Mouse (Mus musculus) central nervous system, embryonic 14 days (tissue): ENCODE data around the gene Unc93b1. TPM values are rescaled to one million over a fixed set of nuclear protein-coding genes. Genes with fewer than 3 reads are reported as not detected.

ENCODE experiments used
- polyA plus RNA-seq: library from polyadenylated mRNA; depleted of rRNA; stranded (reverse); fragments of >200 nt; gene quantifications from 2 replicates; pipeline ENCODE4 v1.2.3, GENCODE M21; 2012; rRNA removed

Unc93b1 gene
- 14.5 and 15.1 TPM in 2 replicates for polyA plus RNA-seq

DNA sequence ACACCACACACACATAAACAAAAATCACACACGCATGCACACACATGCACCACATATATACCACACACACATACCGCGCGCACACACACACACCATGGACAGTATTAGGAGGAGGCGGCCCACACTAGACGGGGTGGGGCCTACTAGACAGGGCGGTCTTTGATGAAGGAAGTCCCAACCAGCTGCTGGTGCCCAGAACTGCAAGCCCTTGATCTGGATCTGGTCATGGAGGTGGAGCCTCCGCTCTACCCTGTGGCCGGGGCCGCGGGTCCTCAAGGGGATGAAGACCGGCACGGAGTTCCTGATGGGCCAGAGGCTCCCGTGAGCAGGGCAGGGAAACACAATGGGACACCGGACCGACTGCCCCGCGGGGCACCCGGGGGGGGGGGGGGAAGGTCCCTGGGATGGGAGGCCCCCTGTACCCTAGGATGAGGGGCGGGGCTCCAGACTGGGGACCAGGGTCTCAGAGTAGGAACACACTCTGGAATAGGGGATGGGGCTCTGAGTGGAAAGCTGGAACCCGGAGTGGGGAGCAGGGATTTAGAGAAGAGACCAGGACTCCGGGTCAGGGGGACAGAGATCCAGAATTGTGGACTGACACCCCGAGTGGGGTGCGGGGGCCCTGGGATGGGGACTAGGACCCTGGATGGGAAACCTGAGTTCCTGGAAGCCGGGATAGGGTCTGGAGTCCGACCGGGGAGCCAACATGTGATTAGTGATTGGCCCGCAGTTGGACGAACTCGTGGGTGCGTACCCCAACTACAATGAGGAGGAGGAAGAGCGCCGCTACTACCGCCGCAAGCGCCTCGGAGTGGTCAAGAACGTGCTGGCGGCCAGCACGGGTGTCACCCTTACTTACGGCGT is at the start of gene Unc93b1:
Unc93b1 (plus strand) TSS at position 155 of the 864 bp plus-strand sequence.

DNA sequence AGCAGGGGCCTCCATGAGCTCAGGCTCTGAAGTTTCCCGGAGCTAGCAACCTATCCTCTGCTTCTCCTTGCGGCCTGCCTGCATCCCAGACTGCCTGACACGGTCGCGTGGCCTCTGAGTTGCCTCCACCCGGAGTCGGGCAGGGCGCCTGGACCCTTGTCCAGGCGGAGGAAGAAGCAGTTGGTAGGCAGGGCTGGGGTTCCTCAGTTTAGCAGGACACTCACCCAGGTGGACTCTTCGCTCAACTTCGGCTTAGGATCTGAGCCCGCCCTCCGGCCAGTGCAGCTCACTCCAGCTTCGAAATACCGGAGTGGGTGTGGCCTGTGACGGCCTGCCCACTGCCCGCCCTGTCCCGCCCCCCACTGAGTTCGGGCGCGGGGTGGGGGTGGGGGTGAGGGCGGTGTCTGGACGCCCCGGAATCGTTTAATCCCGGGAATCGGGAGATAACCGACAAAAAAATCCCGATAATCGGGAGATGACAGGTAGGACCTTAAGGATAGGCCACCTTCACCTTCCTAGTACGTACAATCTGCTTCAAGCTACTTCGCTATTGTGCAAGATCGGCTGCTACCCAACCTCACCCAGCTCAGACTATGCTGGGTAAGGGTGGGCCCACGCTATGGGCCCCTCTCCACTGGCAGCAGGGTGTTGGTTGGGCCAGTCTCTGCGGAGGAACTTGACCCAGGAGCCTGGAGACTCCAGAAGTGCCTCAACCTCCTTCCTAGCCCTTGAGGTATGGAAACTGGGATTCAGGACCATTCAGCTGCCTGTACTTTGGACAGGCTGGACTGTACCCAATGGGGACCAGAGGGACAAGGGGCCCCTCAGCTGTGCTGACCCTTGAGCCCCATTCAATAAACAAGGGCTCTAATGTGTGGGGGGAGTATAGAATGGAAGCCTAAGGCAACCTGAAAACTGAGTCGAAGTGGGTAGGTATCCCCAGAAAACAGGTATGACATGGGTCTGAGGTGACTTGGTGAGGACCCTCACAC is 27.9 kb upstream of the Unc93b1 start, which contains the start of gene Tcirg1:
Tcirg1 (minus strand) TSS at position 339 of the 992 bp plus-strand sequence.

DNA sequence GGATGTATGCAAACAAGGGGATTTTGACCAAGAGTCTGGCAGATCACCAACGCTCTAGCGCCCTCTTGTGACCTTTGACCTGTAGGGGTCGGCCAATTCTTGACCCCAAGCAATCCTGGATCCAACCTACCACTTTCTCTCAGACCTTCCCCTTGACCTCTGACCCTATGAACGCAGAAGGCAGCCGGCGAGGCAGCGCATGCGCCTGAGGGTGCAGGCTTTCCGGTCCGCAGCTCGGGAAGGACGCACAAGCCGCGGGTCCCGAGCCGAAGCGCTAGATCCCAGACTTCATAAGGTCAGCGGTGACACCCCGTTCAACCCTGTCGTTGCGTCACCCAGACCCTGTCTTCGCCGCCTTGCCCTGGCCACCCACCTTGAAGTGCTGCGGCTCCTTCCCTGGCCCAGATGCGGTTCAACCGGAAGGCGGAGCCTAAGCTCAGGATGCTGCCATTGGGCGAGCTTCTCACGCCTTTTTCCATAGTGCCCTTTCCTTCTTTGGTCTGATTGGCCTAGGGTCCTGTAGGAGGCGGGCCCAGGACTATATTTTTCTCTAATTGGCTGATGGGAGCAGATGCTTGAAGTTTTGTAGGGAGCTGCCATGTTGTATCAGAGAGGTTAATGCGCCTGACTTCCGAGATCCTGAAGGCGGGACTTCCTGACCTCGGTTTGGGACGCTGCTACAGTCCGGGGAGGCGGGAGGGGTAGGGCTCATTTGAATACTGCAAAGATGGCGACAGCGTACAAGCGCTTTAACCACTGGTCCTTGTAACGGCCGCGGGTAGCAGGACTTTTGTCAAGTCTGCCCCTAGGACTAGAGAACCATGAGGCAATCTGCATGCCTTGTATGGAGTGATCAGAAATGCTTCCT is 22.4 kb upstream of the Unc93b1 start, which contains the start of gene Ndufs8:
Ndufs8 (minus strand) TSS at position 438 of the 868 bp plus-strand sequence.

DNA sequence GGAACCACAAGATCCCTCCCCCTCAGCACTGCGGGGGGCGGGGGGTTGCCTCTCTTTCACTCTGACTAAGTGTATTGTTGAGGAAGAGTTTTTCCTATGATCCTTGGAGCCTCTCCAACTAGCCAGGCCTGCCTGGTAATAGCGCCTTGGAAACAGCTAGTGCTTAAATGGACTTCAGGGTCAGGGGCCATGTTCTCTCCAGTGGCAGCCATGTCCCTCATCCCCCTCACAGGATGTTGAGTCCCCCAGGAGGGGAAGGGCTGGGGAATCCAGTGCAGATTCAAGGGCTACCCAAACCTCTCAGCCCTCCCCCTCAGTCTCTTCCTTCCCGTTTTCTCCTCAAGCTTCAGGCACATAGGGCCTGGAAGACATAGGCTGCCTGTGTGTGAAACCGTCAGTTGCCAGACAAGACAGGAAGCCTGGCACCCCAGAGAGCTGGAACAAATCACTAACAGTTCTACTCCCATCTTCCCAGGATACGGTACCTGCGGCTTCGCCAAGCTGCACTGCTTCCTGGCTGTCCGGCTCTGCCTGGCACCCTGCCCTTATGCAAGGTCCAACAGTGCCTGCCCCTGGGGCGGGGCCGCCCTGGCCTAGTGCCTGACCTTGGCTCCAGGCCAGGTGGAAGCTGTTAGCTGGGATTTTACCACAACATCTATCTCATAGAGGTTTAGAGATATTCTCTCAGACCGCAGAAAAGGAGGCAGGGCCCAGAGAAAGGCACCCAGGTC is 5.6 kb upstream of the Unc93b1 start, which contains the start of gene Aldh3b1:
Aldh3b1 (minus strand) TSS at position 598 of the 731 bp plus-strand sequence.

DNA sequence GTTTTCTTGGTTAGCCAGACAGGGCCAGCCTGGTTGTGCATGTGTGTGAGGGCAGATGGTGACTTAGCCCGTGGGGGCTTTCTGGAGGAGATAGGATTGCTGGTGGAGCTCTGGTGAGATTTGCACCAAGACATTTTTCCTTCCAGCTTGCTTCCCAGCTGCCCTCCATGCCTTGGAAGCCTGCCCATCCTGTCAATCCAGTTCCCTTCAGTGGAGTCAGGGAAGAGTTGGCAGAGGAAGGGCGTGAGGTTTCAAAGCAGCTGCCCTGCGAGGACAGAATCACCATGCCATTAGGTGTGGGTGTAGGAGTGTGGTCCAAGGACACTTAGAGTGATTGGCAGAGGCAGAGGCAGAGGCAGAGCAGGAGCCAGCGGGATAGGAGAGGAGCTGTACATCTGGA is 23.5 kb downstream of the Unc93b1 start, which contains the start of gene Aldh3b3:
Aldh3b3 (plus strand) TSS at position 176 of the 400 bp plus-strand sequence.

DNA sequence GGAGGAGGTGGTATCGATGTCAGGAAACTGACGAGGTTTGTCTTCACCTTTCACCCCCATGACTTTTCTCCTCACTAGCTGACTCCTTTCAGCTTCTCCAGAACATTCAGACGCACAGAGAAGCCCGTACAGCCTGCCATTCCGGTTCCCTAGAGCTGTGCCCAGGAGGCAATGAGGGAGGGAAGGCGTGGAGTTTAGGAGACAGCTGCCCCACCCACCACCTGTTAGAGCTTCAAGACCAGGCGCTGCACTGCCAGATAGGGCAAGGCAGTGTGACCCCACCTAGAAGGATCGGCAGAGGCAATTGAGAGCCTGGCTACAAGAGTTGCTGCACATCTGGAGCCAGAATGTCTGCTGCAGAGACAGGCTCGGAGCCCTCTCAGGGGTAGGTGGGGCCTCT is 37.2 kb downstream of the Unc93b1 start, which contains the start of gene Aldh3b2:
Aldh3b2 (plus strand) TSS at position 100 of the 400 bp plus-strand sequence.

DNA sequence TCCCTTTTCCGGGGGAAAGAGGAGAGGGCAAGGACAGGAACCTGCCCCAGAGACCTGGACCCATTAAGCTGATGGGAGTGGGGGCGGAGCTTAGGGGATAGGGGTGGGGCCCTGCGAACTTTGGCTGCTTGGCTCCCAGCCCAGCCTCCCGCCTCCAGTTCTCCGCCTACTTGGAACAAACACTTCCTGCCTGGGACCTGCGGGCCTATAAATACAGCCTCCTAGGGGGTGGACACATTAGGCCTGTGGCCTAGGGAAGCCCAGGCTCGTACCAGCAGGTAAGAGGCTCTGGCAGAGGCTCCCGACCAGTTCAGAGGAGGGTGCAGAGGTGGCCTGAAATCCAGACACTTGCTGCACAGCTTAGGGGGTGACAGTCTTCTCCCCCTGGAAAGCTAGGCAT is 51.3 kb downstream of the Unc93b1 start, which contains the start of gene Acy3:
Acy3 (plus strand) TSS at position 237 of the 400 bp plus-strand sequence.

DNA sequence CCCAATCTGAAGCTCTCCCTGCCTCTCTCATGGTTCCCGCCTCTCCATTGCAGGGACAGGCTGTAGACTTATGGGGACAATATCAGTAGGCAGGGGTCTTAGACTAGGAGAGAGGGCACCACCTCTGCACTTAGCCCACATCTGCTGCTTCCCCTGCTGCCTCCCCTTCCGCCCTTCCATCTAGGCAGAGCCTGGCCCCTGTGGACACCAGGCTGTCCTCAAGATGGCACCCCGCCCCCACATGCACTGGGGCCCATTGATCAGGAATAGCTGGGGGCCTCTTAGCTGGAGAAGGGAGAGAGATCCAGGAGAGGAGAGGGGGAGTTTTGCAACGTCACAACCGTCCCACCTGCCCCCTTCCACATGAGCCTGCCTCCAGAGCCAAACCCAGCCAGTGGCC is 57.4 kb downstream of the Unc93b1 start, which contains the start of gene Tbx10:
Tbx10 (plus strand) TSS at position 337 of the 400 bp plus-strand sequence.

Other genes with a start within 250 kb of the Unc93b1 start
- 8.6 and 12.9 TPM in 2 replicates for gene Lrp5, start 248.6 kb upstream of the Unc93b1 start, polyA plus RNA-seq
- gene 1810055G02Rik, start 226.9 kb upstream of the Unc93b1 start, polyA plus RNA-seq, result 41.1 and 48.9 TPM in 2 replicates
- gene Kmt5b, start 167.8 kb upstream of the Unc93b1 start, polyA plus RNA-seq, result 50.3 and 52.3 TPM in 2 replicates
- 83.3 and 86.1 TPM in 2 replicates for gene Chka, start 83.4 kb upstream of the Unc93b1 start, polyA plus RNA-seq
- gene Tcirg1, start 28.1 kb upstream of the Unc93b1 start, polyA plus RNA-seq, result 48.5 and 61.6 TPM in 2 replicates
- gene Ndufs8, start 22.4 kb upstream of the Unc93b1 start, polyA plus RNA-seq, result 173 and 186 TPM in 2 replicates
- 1.7 and 1.8 TPM in 2 replicates for gene Aldh3b1, start 5.4 kb upstream of the Unc93b1 start, polyA plus RNA-seq
- gene Aldh3b3, start 23.5 kb downstream of the Unc93b1 start, polyA plus RNA-seq, result 0.05 TPM in 1 of 2 replicates, not detected in the other
- 0.32 and 1.8 TPM in 2 replicates for gene Aldh3b2, start 37.1 kb downstream of the Unc93b1 start, polyA plus RNA-seq
- 2.3 and 3.3 TPM in 2 replicates for gene Acy3, start 51.4 kb downstream of the Unc93b1 start, polyA plus RNA-seq
- 0.05 and 0.21 TPM in 2 replicates for gene Tbx10, start 57.6 kb downstream of the Unc93b1 start, polyA plus RNA-seq
- gene Nudt8, start 65.4 kb downstream of the Unc93b1 start, polyA plus RNA-seq, result 14.7 and 17.5 TPM in 2 replicates
- gene Gm49405, start 65.4 kb downstream of the Unc93b1 start, polyA plus RNA-seq, result 9.0 and 9.6 TPM in 2 replicates
- gene Doc2g, start 68.1 kb downstream of the Unc93b1 start, polyA plus RNA-seq, result 23.9 and 25.6 TPM in 2 replicates
- gene Ndufv1, start 77.6 kb downstream of the Unc93b1 start, polyA plus RNA-seq, result 172 and 187 TPM in 2 replicates
- gene Gstp1, start 102.8 kb downstream of the Unc93b1 start, polyA plus RNA-seq, result 226 and 263 TPM in 2 replicates
- gene Gstp2, start 110.8 kb downstream of the Unc93b1 start, polyA plus RNA-seq, result 1.2 and 5.2 TPM in 2 replicates
- gene Gstp3, start 124.4 kb downstream of the Unc93b1 start, polyA plus RNA-seq, result 0.38 TPM in 1 of 2 replicates, not detected in the other
- not detected in 2 replicates for gene Cabp2, start 146.4 kb downstream of the Unc93b1 start, polyA plus RNA-seq
- 51.1 and 56.1 TPM in 2 replicates for gene Cdk2ap2, start 162.0 kb downstream of the Unc93b1 start, polyA plus RNA-seq
- 112 and 116 TPM in 2 replicates for gene Pitpnm1, start 164.8 kb downstream of the Unc93b1 start, polyA plus RNA-seq
- 122 and 129 TPM in 2 replicates for gene Aip, start 190.7 kb downstream of the Unc93b1 start, polyA plus RNA-seq
- gene Gpr152, start 204.6 kb downstream of the Unc93b1 start, polyA plus RNA-seq, result 0.05 and 0.06 TPM in 2 replicates
- gene Cabp4, start 208.8 kb downstream of the Unc93b1 start, polyA plus RNA-seq, result 0.03 and 0.05 TPM in 2 replicates
- 245 and 266 TPM in 2 replicates for gene Coro1b, start 213.4 kb downstream of the Unc93b1 start, polyA plus RNA-seq
- 1.6 and 2.9 TPM in 2 replicates for gene Ptprcap, start 218.4 kb downstream of the Unc93b1 start, polyA plus RNA-seq
- gene Rps6kb2, start 228.2 kb downstream of the Unc93b1 start, polyA plus RNA-seq, result 75.7 and 77.5 TPM in 2 replicates
- gene Carns1, start 240.3 kb downstream of the Unc93b1 start, polyA plus RNA-seq, result 3.6 and 4.1 TPM in 2 replicates